Mouse (Mus musculus) hindbrain, postnatal 0 days (tissue): ENCODE results near the gene Gm13090. TPM values are rescaled to one million over a fixed set of nuclear protein-coding genes. Genes with fewer than 3 reads are reported as not detected.
A peak's percentile ranks its signal among the peaks of the same experiment; 100 is the strongest.

Source experiments
- ATAC-seq: fragments of 200-750 bp; cut with Nextera tagmentation; 2 replicates; pipeline ENCODE4 v1.8.0; 2017; ENCODE audit warnings: mild to moderate bottlenecking, moderate TSS enrichment, moderate library complexity
- DNase-seq: peaks from one replicate; pipeline ENCODE4 v3.0.0-alpha.2; 2015; ENCODE audit warnings: low spot score
- H3K27ac ChIP-seq: fragments of 300-500 bp; sonication (generic); 2 replicates; pipeline ENCODE4 v1.5.1; 2014; ENCODE audit warnings: mild to moderate bottlenecking
- H3K27me3 ChIP-seq: fragments of 300-500 bp; sonication (generic); 2 replicates; pipeline ENCODE4 v1.6.1; 2014; ENCODE audit warnings: low read length, mixed read lengths; ENCODE audit not compliant: insufficient read depth
- H3K36me3 ChIP-seq: fragments of 300-500 bp; sonication (generic); 2 replicates; pipeline ENCODE4 v1.6.1; 2014; ENCODE audit warnings: low read length, mixed read lengths; ENCODE audit not compliant: insufficient read depth
- H3K4me1 ChIP-seq: fragments of 300-500 bp; sonication (generic); 2 replicates; pipeline ENCODE4 v1.6.1; 2014; ENCODE audit warnings: antibody characterized with exemption, low read length, mixed read lengths; ENCODE audit not compliant: insufficient read depth
- H3K4me2 ChIP-seq: fragments of 300-500 bp; sonication (generic); 2 replicates; pipeline ENCODE4 v1.6.1; 2014; ENCODE audit warnings: low read depth, mild to moderate bottlenecking, low read length, moderate library complexity, mixed read lengths
- H3K4me3 ChIP-seq: fragments of 300-500 bp; sonication (generic); 2 replicates; pipeline ENCODE4 v1.5.1; 2014; ENCODE audit warnings: low read length
- H3K9ac ChIP-seq: fragments of 300-500 bp; sonication (generic); replicated peaks from 2 replicates; pipeline ENCODE4 v1.6.1; 2014; ENCODE audit warnings: mild to moderate bottlenecking, low read length, moderate library complexity, mixed read lengths
- H3K9me3 ChIP-seq: fragments of 300-500 bp; sonication (generic); 2 replicates; pipeline ENCODE4 v1.6.1; 2016; ENCODE audit warnings: low read length, mixed read lengths
- CTCF ChIP-seq: IDR thresholded peaks from 2 replicates; pipeline ENCODE4 v1.5.1; 2016; ENCODE audit warnings: antibody characterized with exemption, control low read depth, low read depth
- WGBS: fragments of 180-500 bp; shearing (Covaris S2); extraction: QIAGEN DNeasy Blood & Tissue Kit; methylation state at CpG from one replicate; pipeline ENCODE4 v1.1.7; 2014; 5-methylcytosine and 5-hydroxymethylcytosine counted together
- polyA plus RNA-seq: library from polyadenylated mRNA; unstranded; fragments of >200 nt; fragmentation: Nextera tagmentation; extraction: Ambion mirVana; gene quantifications from 2 replicates; pipeline ENCODE4 v1.2.1, GENCODE M21; 2015
- total RNA-seq: library from RNA; depleted of rRNA; stranded (reverse); fragments of >200 nt; gene quantifications from 2 replicates; pipeline ENCODE4 v1.2.3, GENCODE M21; 2014

Gene Gm13090
- total and polyA plus RNA-seq, 2 experiments from 2014 or later = not detected

DNA sequence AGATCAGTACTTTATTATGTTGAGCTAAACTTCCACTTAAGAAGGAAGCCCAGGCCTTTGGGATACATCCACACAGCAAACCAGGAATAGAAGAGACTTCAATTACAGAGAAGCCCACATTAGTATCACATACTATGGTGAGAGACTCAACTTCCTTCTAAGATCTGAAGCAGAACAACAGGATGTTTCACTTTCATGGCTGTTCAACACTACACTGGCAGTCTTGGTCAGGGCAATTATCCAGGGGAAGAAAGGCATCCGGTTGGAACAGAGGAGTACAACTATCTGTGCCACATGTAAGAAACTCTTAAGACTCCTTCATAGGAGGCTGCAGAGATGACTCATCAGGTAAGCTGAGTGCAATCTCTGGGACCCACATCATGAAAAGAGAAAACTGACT is 38.2 kb upstream of the Gm13090 start:
- H3K4me2 ChIP-seq = no peak overlapping the region
- DNase-seq (no peak), ATAC-seq (no peak)
- H3K9me3 ChIP-seq = no peaks in the 10 kb centered on the region
- H3K27ac ChIP-seq = no peak overlapping the region
- H3K4me1 ChIP-seq = peaks cover 2% of the 10 kb centered on the region; the same call in 1 of the 2 replicates
- H3K27me3 ChIP-seq = no peaks in the 10 kb centered on the region
- TF ChIP-seq CTCF = no peak
- no peak overlapping the region for H3K4me3 ChIP-seq
- 79% methylated on average over 1 of the region's 1 CpGs for WGBS
- peaks cover 39% of the 10 kb centered on the region for H3K36me3 ChIP-seq
- H3K9ac ChIP-seq = no peak overlapping the region

DNA sequence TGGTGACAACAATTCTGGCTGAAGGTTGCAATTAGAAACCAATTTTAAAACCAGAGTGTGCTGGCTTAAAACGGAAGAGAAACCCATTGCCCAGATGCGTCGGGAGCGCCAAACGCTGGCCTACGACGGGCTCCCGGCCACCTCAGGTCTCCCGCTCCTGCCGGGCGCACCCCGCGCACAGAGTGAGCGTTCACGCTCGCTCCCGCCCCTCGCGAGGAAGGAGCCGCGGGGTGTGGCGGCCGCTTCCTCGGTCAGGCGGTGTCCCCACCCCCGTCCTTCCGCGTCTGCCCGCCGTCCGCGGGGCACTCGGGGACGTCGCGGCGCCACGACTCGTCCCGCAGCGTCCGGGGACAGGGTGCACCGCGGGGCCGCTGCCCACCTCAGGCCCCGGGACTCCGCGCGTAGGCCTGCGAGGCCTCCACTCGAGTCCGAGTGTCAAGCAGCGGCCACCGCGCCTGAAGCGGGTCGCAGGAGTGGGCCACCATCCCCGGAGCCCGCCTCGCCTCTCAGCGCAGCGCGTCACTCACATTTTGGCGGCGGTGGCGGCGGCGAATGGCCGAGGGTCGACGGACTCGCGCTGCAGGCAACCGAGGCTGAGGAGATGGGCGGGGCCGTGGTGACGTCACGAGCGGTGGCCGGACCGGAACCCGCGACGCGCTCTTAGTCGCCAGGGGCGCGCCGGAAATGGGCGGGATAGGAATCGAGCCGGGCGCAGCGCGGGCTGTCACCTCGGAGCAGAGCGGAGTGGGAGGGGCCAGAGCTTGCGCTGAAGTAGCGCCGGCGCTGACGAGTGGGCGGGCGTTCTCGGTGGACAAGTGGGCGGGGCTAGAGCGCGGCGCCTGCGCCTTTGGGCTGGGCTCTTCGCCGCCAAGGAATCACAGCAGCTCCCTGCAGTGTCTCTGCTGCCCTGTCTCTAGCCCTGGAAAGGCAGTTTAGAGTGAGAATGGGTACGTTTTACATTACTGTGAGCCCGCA is 31.7 kb upstream of the Gm13090 start, which contains the start of gene Vamp3:
Gene Vamp3, minus strand, starts transcription at position 617 of the 975 bp plus-strand sequence.
- Histone ChIP-seq H3K36me3 (peaks cover 15% of the 10 kb centered on the region; the same call in 1 of the 2 replicates), H3K9ac (peak within 1 kb of the TSS; percentile 89), H3K27me3 (no peaks in the 10 kb centered on the region), H3K9me3 (no peaks in the 10 kb centered on the region), H3K27ac (peak within 1 kb of the TSS; percentile 93), H3K4me2 (peak within 1 kb of the TSS; percentile 76), H3K4me3 (peak within 1 kb of the TSS; percentile 88), H3K4me1 (peaks cover 8% of the 10 kb centered on the region)
- ATAC-seq = peak; percentile 99
- TF ChIP-seq CTCF = no peak
- DNase-seq = peak; percentile 100
- under 1% methylated on average over 113 of the region's 114 CpGs for WGBS

DNA sequence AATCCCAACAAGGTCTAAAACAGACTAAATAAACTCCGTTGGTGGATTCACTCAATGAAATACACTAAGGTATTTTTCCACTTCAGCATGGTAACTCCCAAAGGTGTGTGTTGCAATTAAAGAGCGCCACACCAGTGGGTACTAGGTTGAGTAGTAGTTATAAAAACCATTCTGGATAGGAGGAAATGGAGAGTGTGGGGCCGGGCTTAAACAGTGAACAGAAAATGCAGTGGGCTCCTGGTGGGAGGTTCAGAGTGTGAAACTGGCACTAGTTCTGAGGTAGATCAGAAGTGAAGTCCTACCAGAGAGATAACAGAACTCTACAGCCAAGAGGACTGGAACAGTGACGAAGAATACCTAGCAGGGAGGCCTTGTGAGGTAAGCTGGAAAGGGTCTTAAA is 30.7 kb upstream of the Gm13090 start:
- H3K9ac ChIP-seq = peak overlapping the region; percentile 50; the same call in 1 of the 2 replicates
- WGBS = 70% methylated on average over 4 of the region's 4 CpGs
- no peak for ATAC-seq
- TF ChIP-seq CTCF = no peak
- no peaks in the 10 kb centered on the region for H3K9me3 ChIP-seq
- H3K27ac ChIP-seq = peak overlapping the region; percentile 93
- H3K4me2 ChIP-seq = peak overlapping the region; percentile 58
- peaks cover 18% of the 10 kb centered on the region; the same call in 1 of the 2 replicates for H3K36me3 ChIP-seq
- H3K4me1 ChIP-seq = peaks cover 8% of the 10 kb centered on the region
- H3K27me3 ChIP-seq = no peaks in the 10 kb centered on the region
- peak overlapping the region; percentile 88; the same call in 1 of the 2 replicates for H3K4me3 ChIP-seq
- no peak for DNase-seq

DNA sequence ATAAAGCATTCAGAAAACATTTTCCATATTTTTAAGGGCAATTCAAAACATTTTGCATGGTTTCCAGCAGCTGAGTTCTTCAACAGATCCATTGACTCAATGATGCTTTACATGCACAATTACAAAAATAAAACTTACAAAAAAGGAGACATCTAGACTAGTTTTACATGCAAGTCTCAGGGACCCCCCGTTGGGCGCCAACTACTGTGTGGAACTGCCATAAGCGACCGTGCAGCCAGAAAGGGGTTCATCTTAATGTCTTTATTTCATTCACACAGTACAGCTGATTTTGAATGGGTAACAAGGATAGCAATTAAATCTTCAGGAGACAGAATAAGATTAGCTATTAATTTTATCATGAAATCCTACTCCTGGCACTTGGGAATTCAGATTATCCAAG is 29.8 kb upstream of the Gm13090 start:
- 82% methylated on average over 4 of the region's 4 CpGs for WGBS
- DNase-seq = no peak
- H3K4me3 ChIP-seq = no peak overlapping the region

DNA sequence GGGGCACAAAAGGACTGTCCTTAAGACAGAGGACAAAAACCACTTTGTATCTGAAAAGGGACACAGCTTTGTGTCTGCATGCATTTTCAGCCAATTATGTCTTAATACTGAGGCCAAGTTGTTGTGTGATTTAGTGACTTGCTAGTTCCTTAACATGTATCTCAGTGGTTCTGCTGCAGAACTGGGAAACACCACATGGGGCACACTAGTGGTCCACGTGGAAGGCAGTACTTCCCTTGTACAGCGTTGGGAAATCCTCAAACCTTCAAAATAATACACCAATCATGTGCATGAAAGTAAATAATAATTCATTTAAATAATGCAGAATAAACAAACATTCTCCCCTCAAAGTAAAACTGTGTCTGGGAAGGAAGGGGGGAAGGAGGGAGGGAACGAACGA is 20.6 kb upstream of the Gm13090 start:
- Histone ChIP-seq H3K27me3 (no peaks in the 10 kb centered on the region), H3K9me3 (no peaks in the 10 kb centered on the region), H3K36me3 (peaks cover 54% of the 10 kb centered on the region), H3K4me2 (no peak overlapping the region), H3K9ac (no peak overlapping the region), H3K4me1 (no peaks in the 10 kb centered on the region), H3K27ac (no peak overlapping the region), H3K4me3 (no peak overlapping the region)
- peak; percentile 50 for TF ChIP-seq CTCF
- ATAC-seq (no peak), DNase-seq (no peak)
- WGBS = 65% methylated on average over 4 of the region's 4 CpGs

More for the DNA sequence above, 29.8 kb upstream of the Gm13090 start:
- Histone ChIP-seq H3K4me2 (no peak overlapping the region), H3K4me1 (peaks cover 8% of the 10 kb centered on the region), H3K9me3 (no peaks in the 10 kb centered on the region), H3K9ac (no peak overlapping the region), H3K27me3 (no peaks in the 10 kb centered on the region), H3K27ac (no peak overlapping the region), H3K36me3 (peaks cover 16% of the 10 kb centered on the region; the same call in 1 of the 2 replicates)
- no peak for ATAC-seq
- TF ChIP-seq CTCF = no peak

DNA sequence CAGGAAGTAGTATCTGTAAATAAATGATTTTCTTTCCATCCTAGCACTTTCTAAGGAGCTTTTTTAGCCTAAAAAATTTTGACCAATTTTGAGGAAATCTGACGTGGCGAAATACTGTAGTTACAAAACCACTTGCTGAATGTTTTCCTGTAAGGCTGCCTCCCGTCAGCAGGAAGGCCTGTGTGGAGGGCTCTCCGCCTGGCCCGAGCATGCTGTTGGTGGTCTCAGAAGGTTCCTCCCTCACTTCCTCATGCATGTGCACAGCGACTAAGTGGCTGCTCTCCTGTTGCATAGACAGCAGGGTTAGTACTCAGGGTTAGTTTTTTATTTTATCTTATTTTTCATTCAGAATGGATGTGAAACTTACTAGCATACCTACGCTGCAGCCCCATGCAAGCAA is 18.4 kb upstream of the Gm13090 start:
- no peak overlapping the region for H3K9ac ChIP-seq
- no peak overlapping the region for H3K4me2 ChIP-seq
- 87% methylated on average over 7 of the region's 7 CpGs for WGBS
- no peak overlapping the region for H3K4me3 ChIP-seq
- no peak; the same call in 1 of the 2 replicates for TF ChIP-seq CTCF
- H3K9me3 ChIP-seq = no peaks in the 10 kb centered on the region
- peaks cover 70% of the 10 kb centered on the region for H3K36me3 ChIP-seq
- DNase-seq (no peak), ATAC-seq (no peak)
- H3K4me1 ChIP-seq = no peaks in the 10 kb centered on the region
- H3K27ac ChIP-seq = no peak overlapping the region
- H3K27me3 ChIP-seq = no peaks in the 10 kb centered on the region
